Mouse (Mus musculus) embryonic facial prominence, embryonic 12.5 days (tissue): Measurements from ENCODE around the gene Adm. TPM values are rescaled to one million over a fixed set of nuclear protein-coding genes. Genes with fewer than 3 reads are reported as not detected.

ENCODE experiments used
- polyA plus RNA-seq: library from polyadenylated mRNA; unstranded; fragments of >200 nt; fragmentation: Nextera tagmentation; extraction: Ambion mirVana; gene quantifications from 2 replicates; pipeline ENCODE4 v1.2.1, GENCODE M21; 2016

The Adm gene
- polyA plus RNA-seq, 1 experiment from 2014 or later, result 1.9 TPM

Other genes with a start within 250 kb of the Adm start
- gene Sbf2, start 12.7 kb upstream of the Adm start, polyA plus RNA-seq, result 34.6 and 35.2 TPM in 2 replicates
- 1.9 and 3.2 TPM in 2 replicates for gene Ampd3, start 140.5 kb downstream of the Adm start, polyA plus RNA-seq
- 17.2 and 19.9 TPM in 2 replicates for gene Rnf141, start 216.8 kb downstream of the Adm start, polyA plus RNA-seq
- 1.1 and 1.2 TPM in 2 replicates for gene Lyve1, start 235.6 kb downstream of the Adm start, polyA plus RNA-seq